32 mouse cellular contexts compared by ENCODE assay signal in genomic region chr2:131766500-131766899, GRCm38 (mm10).
"Had no signal": no experiment of that assay in that cellular context is flagged by ENCODE, and none has a peak within 500 bp of the region (broad histone marks: within the 10 kb centered on the region; RNA-seq: fewer than 3 reads in every experiment).

No protein-coding gene starts in this region.

- H3K9ac ChIP-seq: limb, embryonic 12.5 days; limb, embryonic 13.5 days; limb, embryonic 15.5 days; liver, embryonic 12.5 days; liver, embryonic 13.5 days; liver, embryonic 14.5 days; liver, embryonic 15.5 days; liver, postnatal 0 days; lung, embryonic 14.5 days; lung, embryonic 15.5 days; midbrain, embryonic 12.5 days; midbrain, embryonic 13.5 days; midbrain, embryonic 15.5 days had no signal

- H3K4me2 ChIP-seq: limb, embryonic 12.5 days; limb, embryonic 13.5 days; limb, embryonic 15.5 days; liver, embryonic 11.5 days; liver, embryonic 12.5 days; liver, embryonic 13.5 days; liver, embryonic 15.5 days; lung, embryonic 14.5 days; lung, embryonic 15.5 days; midbrain, embryonic 11.5 days; midbrain, embryonic 12.5 days; midbrain, embryonic 13.5 days; midbrain, embryonic 15.5 days had no signal

- ATAC-seq: liver, embryonic 12.5 days; liver, postnatal 0 days; lung, postnatal 0 days; midbrain, embryonic 13.5 days; midbrain, embryonic 15.5 days; midbrain, embryonic 16.5 days had no signal

- H3K4me3 ChIP-seq: left cerebral cortex, adult 2 months; limb, embryonic 10.5 days; limb, embryonic 12.5 days; limb, embryonic 13.5 days; limb, embryonic 15.5 days; liver, embryonic 12.5 days; liver, embryonic 13.5 days; liver, embryonic 15.5 days; lung, embryonic 15.5 days; megakaryocyte, embryonic 14.5 days; midbrain, embryonic 10.5 days; midbrain, embryonic 12.5 days; midbrain, embryonic 13.5 days; midbrain, embryonic 15.5 days; myocyte had no signal

- H3K4me1 ChIP-seq: limb, embryonic 12.5 days; liver, embryonic 12.5 days; liver, embryonic 13.5 days; liver, embryonic 15.5 days; megakaryocyte, embryonic 14.5 days; midbrain, embryonic 10.5 days; midbrain, embryonic 12.5 days; midbrain, embryonic 13.5 days; midbrain, embryonic 15.5 days had no signal

- H3K9me3 ChIP-seq: limb, embryonic 10.5 days; limb, embryonic 12.5 days; limb, embryonic 13.5 days; limb, embryonic 15.5 days; liver, embryonic 12.5 days; liver, embryonic 13.5 days; liver, embryonic 15.5 days; lung, embryonic 15.5 days; midbrain, embryonic 10.5 days; midbrain, embryonic 12.5 days; midbrain, embryonic 13.5 days; midbrain, embryonic 15.5 days had no signal

- H3K36me3 ChIP-seq: limb, embryonic 10.5 days; limb, embryonic 12.5 days; limb, embryonic 13.5 days; limb, embryonic 15.5 days; liver, embryonic 12.5 days; liver, embryonic 13.5 days; liver, embryonic 15.5 days; lung, embryonic 15.5 days; midbrain, embryonic 10.5 days; midbrain, embryonic 12.5 days; midbrain, embryonic 13.5 days; midbrain, embryonic 15.5 days had no signal

- DNase-seq: left cerebral cortex, postnatal 4 days; liver; liver, embryonic 13.5 days; liver, postnatal 0 days; lung, adult 18-20 months; lung, adult 2 months; lung, embryonic 14.5 days; lung, postnatal 10 days; lung, postnatal 14 days; lung, postnatal 36 days; lung, postnatal 4 days; midbrain, embryonic 14.5 days had no signal

- H3K27ac ChIP-seq: left cerebral cortex, adult 2 months; limb, embryonic 10.5 days; limb, embryonic 12.5 days; limb, embryonic 13.5 days; limb, embryonic 15.5 days; liver, embryonic 12.5 days; liver, embryonic 13.5 days; liver, embryonic 14.5 days; liver, embryonic 15.5 days; lung, embryonic 15.5 days; macrophage; midbrain, embryonic 10.5 days; midbrain, embryonic 12.5 days; midbrain, embryonic 13.5 days; midbrain, embryonic 15.5 days had no signal

- H3K27me3 ChIP-seq: limb, embryonic 12.5 days; limb, embryonic 13.5 days; limb, embryonic 15.5 days; liver, embryonic 12.5 days; liver, embryonic 13.5 days; liver, embryonic 15.5 days; lung, embryonic 15.5 days; midbrain, embryonic 12.5 days; midbrain, embryonic 13.5 days; midbrain, embryonic 15.5 days had no signal
